Mouse (Mus musculus): Measurements from ENCODE around the gene Gm4559. TPM values are rescaled to one million over a fixed set of nuclear protein-coding genes. Genes with fewer than 3 reads are reported as not detected.
"Not testable (repeated sequence)": the region's sequence is repeated elsewhere in the genome, so short reads cannot be mapped to it uniquely, and the experiment has no call there.

Gm4559 gene
- polyA plus RNA-seq, 1 experiment, result not detected

DNA sequence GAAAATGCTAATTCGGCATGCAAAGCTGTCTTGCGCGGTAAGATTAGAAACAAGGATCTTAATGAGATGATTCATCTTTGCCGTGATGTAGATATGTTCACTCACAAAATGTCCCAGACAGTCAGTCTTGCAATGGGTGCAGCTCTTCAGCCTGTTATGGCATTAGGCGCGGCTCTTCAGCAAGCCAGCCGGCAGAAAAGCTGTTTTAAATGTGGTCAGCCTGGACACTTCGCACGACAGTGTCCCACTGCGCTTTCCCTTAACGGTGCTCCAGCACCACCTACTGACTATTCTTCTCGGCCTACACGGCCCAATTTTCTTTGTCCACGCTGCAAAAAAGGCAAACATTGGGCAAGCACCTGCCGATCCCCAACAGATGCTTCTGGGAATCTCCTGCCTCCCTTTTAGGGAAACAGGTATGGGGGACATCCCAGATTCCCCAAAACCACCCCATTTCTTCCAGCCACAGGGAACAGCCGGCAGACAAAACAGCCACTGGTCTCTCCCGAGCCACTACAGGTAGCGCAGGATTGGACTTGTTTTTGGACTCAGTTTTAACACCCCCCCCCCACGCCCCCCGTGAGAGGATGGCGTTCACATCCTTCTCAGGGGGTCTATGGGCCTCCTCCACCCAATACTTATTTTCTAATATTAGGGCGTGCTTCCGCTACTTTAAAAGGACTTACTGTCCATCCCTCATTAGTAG lies 11.1 kb upstream of the Gm4559 start:
- H3K4me3 ChIP-seq (ENCODE audit: low read depth, low read length), result 0 out of 2 replicates have a peak overlapping the region, but pooled peaks have one; percentile 1
- no peaks in the 10 kb centered on the region for H3K27me3 ChIP-seq (ENCODE audit: control insufficient read depth, insufficient read depth, low read length)
- H3K36me3 ChIP-seq (ENCODE audit: control insufficient read depth, insufficient read depth, low read length), result no peaks in the 10 kb centered on the region
- peaks cover 8% of the 10 kb centered on the region; the same call in 1 of the 2 replicates for H3K4me1 ChIP-seq (ENCODE audit: control insufficient read depth, insufficient read depth, insufficient read length, low read length)
- peak; percentile 18; the same call in 1 of the 2 replicates for TF ChIP-seq CTCF (IDR thresholded peaks at IDR 0.05; ENCODE audit: extremely low read depth, insufficient read length, insufficient replicate concordance, low read depth, low read length)
- no peak for TF ChIP-seq POLR2A (IDR thresholded peaks at IDR 0.05; ENCODE audit: low read depth, low read length)
- WGBS, result 15% methylated on average over 23 of the region's 23 CpGs
- H3K27ac ChIP-seq (ENCODE audit: insufficient read depth, low read depth, low read length), result no peak overlapping the region

GRCm38 (mm10) chr7:142284615-142285080 lies 10.5 kb upstream of the Gm4559 start:
- Histone ChIP-seq H3K27ac (ENCODE audit: insufficient read depth, low read depth, low read length) (peak overlapping the region; percentile 69), H3K4me3 (ENCODE audit: low read depth, low read length) (peak overlapping the region; percentile 77), H3K27me3 (ENCODE audit: control insufficient read depth, insufficient read depth, low read length) (no peaks in the 10 kb centered on the region), H3K4me1 (ENCODE audit: control insufficient read depth, insufficient read depth, insufficient read length, low read length) (peaks cover 8% of the 10 kb centered on the region; the same call in 1 of the 2 replicates), H3K36me3 (ENCODE audit: control insufficient read depth, insufficient read depth, low read length) (no peaks in the 10 kb centered on the region)
- peak; percentile 83; the same call in 1 of the 2 replicates for TF ChIP-seq CTCF (IDR thresholded peaks at IDR 0.05; ENCODE audit: extremely low read depth, insufficient read length, insufficient replicate concordance, low read depth, low read length)
- no peak for TF ChIP-seq POLR2A (IDR thresholded peaks at IDR 0.05; ENCODE audit: low read depth, low read length)
- WGBS, result 1% methylated on average over 19 of the region's 19 CpGs

DNA sequence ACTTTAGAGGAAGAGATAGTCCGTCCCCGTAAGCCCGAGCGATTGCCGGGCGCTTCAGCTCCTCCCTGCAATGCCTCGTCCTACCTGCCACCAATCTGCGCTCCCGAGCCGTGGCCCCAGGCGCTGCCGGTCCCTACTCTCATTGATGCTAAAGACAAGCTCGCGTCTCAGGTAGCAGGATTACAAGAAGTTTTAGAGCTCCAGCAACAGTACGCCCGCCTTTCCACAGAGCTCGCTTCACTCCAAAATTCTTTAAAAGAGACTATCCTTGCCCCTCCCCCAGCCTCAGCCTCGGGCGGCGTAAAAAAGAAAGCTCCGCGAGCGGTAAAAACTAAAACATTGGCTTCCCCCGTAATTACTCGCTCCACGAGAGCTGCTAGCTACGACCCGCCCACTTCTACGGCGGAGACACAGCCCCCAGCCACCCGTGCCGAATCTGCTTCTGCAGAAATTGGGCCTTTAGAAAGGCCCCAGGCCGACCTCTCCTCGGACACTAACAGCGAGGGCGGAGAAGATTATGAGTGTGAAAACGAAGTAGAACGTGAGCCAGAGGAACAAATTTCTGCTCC lies 9.9 kb upstream of the Gm4559 start:
- no peaks in the 10 kb centered on the region for H3K27me3 ChIP-seq (ENCODE audit: control insufficient read depth, insufficient read depth, low read length)
- peaks cover 8% of the 10 kb centered on the region; the same call in 1 of the 2 replicates for H3K4me1 ChIP-seq (ENCODE audit: control insufficient read depth, insufficient read depth, insufficient read length, low read length)
- TF ChIP-seq CTCF (IDR thresholded peaks at IDR 0.05; ENCODE audit: extremely low read depth, insufficient read length, insufficient replicate concordance, low read depth, low read length) (peak; percentile 38; the same call in 1 of the 2 replicates), POLR2A (IDR thresholded peaks at IDR 0.05; ENCODE audit: low read depth, low read length) (peak; percentile 10; the same call in 1 of the 2 replicates)
- WGBS, result under 1% methylated on average over 38 of the region's 38 CpGs
- no peaks in the 10 kb centered on the region for H3K36me3 ChIP-seq (ENCODE audit: control insufficient read depth, insufficient read depth, low read length)
- H3K4me3 ChIP-seq (ENCODE audit: low read depth, low read length), result peak overlapping the region; percentile 77
- H3K27ac ChIP-seq (ENCODE audit: insufficient read depth, low read depth, low read length), result peak overlapping the region; percentile 69

- H3K27me3 ChIP-seq (ENCODE audit: control insufficient read depth, insufficient read depth, low read length); H3K4me1 ChIP-seq (ENCODE audit: control insufficient read depth, insufficient read depth, insufficient read length, low read length); H3K36me3 ChIP-seq (ENCODE audit: control insufficient read depth, insufficient read depth, low read length); H3K27ac ChIP-seq (ENCODE audit: insufficient read depth, low read depth, low read length): not testable (repeated sequence)
- 32% methylated on average over 2 of the region's 2 CpGs for WGBS
- H3K4me3 ChIP-seq (ENCODE audit: low read depth, low read length), result 0 out of 2 replicates have a peak overlapping the region, but pooled peaks have one; percentile 18
Measured at GRCm38 (mm10) chr7:142282847-142283246, 8.7 kb upstream of the Gm4559 start.

GRCm38 (mm10) chr7:142279291-142279690 lies 5.1 kb upstream of the Gm4559 start:
- H3K36me3 ChIP-seq (ENCODE audit: control insufficient read depth, insufficient read depth, low read length); H3K27ac ChIP-seq (ENCODE audit: insufficient read depth, low read depth, low read length); H3K4me3 ChIP-seq (ENCODE audit: low read depth, low read length); H3K27me3 ChIP-seq (ENCODE audit: control insufficient read depth, insufficient read depth, low read length); H3K4me1 ChIP-seq (ENCODE audit: control insufficient read depth, insufficient read depth, insufficient read length, low read length): not testable (repeated sequence)
- WGBS, result 92% methylated on average over 1 of the region's 1 CpGs

GRCm38 (mm10) chr7:142278183-142278582 lies 4.0 kb upstream of the Gm4559 start:
- not testable (repeated sequence) for H3K4me3 ChIP-seq (ENCODE audit: low read depth, low read length); H3K27ac ChIP-seq (ENCODE audit: insufficient read depth, low read depth, low read length); H3K27me3 ChIP-seq (ENCODE audit: control insufficient read depth, insufficient read depth, low read length); H3K36me3 ChIP-seq (ENCODE audit: control insufficient read depth, insufficient read depth, low read length); H3K4me1 ChIP-seq (ENCODE audit: control insufficient read depth, insufficient read depth, insufficient read length, low read length)
- TF ChIP-seq CTCF (IDR thresholded peaks at IDR 0.05; ENCODE audit: extremely low read depth, insufficient read length, insufficient replicate concordance, low read depth, low read length), result peak; percentile 53; the same call in 1 of the 2 replicates
- 0% methylated on average over 3 of the region's 3 CpGs for WGBS

- H3K27me3 ChIP-seq (ENCODE audit: control insufficient read depth, insufficient read depth, low read length); H3K27ac ChIP-seq (ENCODE audit: insufficient read depth, low read depth, low read length); H3K4me3 ChIP-seq (ENCODE audit: low read depth, low read length); H3K36me3 ChIP-seq (ENCODE audit: control insufficient read depth, insufficient read depth, low read length); H3K4me1 ChIP-seq (ENCODE audit: control insufficient read depth, insufficient read depth, insufficient read length, low read length): not testable (repeated sequence)
- 47% methylated on average over 1 of the region's 1 CpGs for WGBS
Measured at GRCm38 (mm10) chr7:142258254-142258653, 15.9 kb downstream of the Gm4559 start, which contains the start of gene Gm2431. Gene Gm2431, minus strand, starts transcription at chr7:142258354.

Measured in small intestine, adult 2 months (tissue).